Mouse (Mus musculus) brain, adult 2 months (tissue): ENCODE measurements at regions not wholly inside any gene's neighbourhood (a gene's known extent, or its start where the extent isn't known, plus 50 kb on each side); places are given as distances from the start of the nearest gene placed in this dataset.

Source experiments
- DNase-seq: peaks from one replicate; pipeline ENCODE4 v3.0.0; 2011; ENCODE audit warnings: low read depth, low spot score

DNA sequence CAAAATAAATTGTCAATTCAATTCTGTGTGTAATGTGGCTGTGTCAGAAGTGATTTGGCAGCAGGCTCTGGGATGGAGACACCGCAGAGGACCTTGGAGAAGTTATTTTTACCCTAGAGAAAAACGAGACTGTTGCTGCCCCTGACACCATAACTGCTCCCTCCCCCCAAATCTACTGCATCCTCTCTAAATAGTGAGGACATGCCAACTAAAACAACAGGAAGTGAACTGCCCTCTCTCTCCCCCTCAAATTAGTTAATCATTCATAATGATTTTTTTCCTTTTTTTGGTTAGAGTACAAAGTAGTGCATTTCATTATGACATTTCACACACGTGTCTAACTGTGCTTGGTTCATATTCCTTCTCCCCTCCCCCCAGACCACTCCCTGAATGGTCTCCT, 55.6 kb upstream of the Pias1 start:
- no peak for DNase-seq

DNA sequence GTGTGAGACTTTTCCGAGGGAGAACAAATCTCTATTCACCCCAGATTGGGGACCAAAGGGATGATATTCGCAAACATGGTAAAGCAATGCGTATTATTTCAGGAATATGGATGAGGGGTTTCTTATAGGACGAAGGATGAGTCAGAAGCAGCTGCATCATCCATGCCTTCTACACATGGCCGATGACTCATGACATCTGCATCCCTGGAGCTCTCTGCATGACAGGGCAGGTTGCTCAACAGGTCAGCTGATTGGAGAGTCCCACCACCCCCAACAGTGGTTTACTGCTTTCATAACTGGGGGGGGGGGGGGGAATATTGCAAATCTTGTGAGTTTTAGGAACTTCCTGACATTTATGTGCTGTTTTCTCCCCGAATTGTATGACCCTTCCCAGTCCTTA, 50.3 kb upstream of the Pias1 start:
- DNase-seq, result peak; percentile 73
